Mouse (Mus musculus) midbrain, embryonic 16.5 days (tissue): ENCODE measurements around the gene Prps1l3. TPM values are rescaled to one million over a fixed set of nuclear protein-coding genes. Genes with fewer than 3 reads are reported as not detected.

Experiments used
- ATAC-seq: fragments of 200-750 bp; cut with Nextera tagmentation; 2 replicates; pipeline ENCODE4 v1.8.0; 2017; ENCODE audit warnings: moderate TSS enrichment
- H3K27ac ChIP-seq: fragments of 300-500 bp; sonication (generic); 2 replicates; pipeline ENCODE4 v1.5.1; 2014; ENCODE audit warnings: mild to moderate bottlenecking, low read length, mixed read lengths
- H3K27me3 ChIP-seq: fragments of 300-500 bp; sonication (generic); 2 replicates; pipeline ENCODE4 v1.6.1; 2014; ENCODE audit warnings: low read depth, low read length, mixed read lengths; ENCODE audit not compliant: control insufficient read depth, insufficient read depth
- H3K36me3 ChIP-seq: fragments of 300-500 bp; sonication (generic); 2 replicates; pipeline ENCODE4 v1.6.1; 2014; ENCODE audit warnings: mild to moderate bottlenecking, low read length, moderate library complexity, mixed read lengths; ENCODE audit not compliant: control insufficient read depth, insufficient read depth
- H3K4me1 ChIP-seq: fragments of 300-500 bp; sonication (generic); 2 replicates; pipeline ENCODE4 v1.6.1; 2014; ENCODE audit warnings: mild to moderate bottlenecking, low read length, mixed read lengths; ENCODE audit not compliant: control insufficient read depth, insufficient read depth
- H3K4me2 ChIP-seq: fragments of 300-500 bp; sonication (generic); 2 replicates; pipeline ENCODE4 v1.6.1; 2014; ENCODE audit warnings: mild to moderate bottlenecking, low read length, mixed read lengths
- H3K4me3 ChIP-seq: fragments of 300-500 bp; sonication (generic); 2 replicates; pipeline ENCODE4 v1.5.1; 2014; ENCODE audit warnings: low read depth, mild to moderate bottlenecking, low read length, moderate library complexity, mixed read lengths
- H3K9ac ChIP-seq: fragments of 300-500 bp; sonication (generic); 2 replicates; pipeline ENCODE4 v1.6.1; 2014; ENCODE audit warnings: low read depth, low read length, mixed read lengths
- H3K9me3 ChIP-seq: fragments of 300-500 bp; sonication (generic); replicated peaks from 2 replicates; pipeline ENCODE4 v1.6.1; 2014; ENCODE audit warnings: mild to moderate bottlenecking, low read length, mixed read lengths; ENCODE audit not compliant: control insufficient read depth, poor library complexity, severe bottlenecking
- WGBS: fragments of 180-500 bp; shearing (Covaris S2); extraction: QIAGEN DNeasy Blood & Tissue Kit; methylation state at CpG from one replicate; pipeline ENCODE4 v1.1.7; 2014; 5-methylcytosine and 5-hydroxymethylcytosine counted together
- polyA plus RNA-seq: library from polyadenylated mRNA; unstranded; fragments of >200 nt; fragmentation: Nextera tagmentation; extraction: Ambion mirVana; gene quantifications from 2 replicates; pipeline ENCODE4 v1.2.1, GENCODE M21; 2015

Prps1l3 gene
- polyA plus RNA-seq, 1 experiment from 2014 or later: 27.3 TPM

- Histone ChIP-seq H3K27me3 (no peaks in the 10 kb centered on the region), H3K9ac (no peak overlapping the region), H3K4me3 (no peak overlapping the region), H3K27ac (no peak overlapping the region), H3K4me2 (no peak overlapping the region), H3K36me3 (no peaks in the 10 kb centered on the region), H3K9me3 (no peaks in the 10 kb centered on the region), H3K4me1 (no peaks in the 10 kb centered on the region)
- ATAC-seq: no peak
- 84% methylated on average over 5 of the region's 5 CpGs for WGBS
Observed at GRCm38 (mm10) chr12:57285303-57286059, 55.3 kb downstream of the Prps1l3 start.

Other genes with a start within 250 kb of the Prps1l3 start
- gene Slc25a21, start 32.9 kb upstream of the Prps1l3 start, polyA plus RNA-seq: 0.15 and 0.26 TPM in 2 replicates
- gene Mipol1, start within 50 bp of the Prps1l3 start, polyA plus RNA-seq: 3.8 and 4.5 TPM in 2 replicates